Mouse (Mus musculus) cerebellum, postnatal 4 days (tissue): ENCODE results near the gene Gm20878.
"Not testable (repeated sequence)": the region's sequence is repeated elsewhere in the genome, so short reads cannot be mapped to it uniquely, and the experiment has no call there.

Experiments used
- DNase-seq, 2 experiments: peaks; one replicate each; pipeline ENCODE4 v3.0.0; 2022; ENCODE audit warnings: low spot score in 2 of 2, mixed read lengths in 1 of 2

Gene Gm20878

DNA sequence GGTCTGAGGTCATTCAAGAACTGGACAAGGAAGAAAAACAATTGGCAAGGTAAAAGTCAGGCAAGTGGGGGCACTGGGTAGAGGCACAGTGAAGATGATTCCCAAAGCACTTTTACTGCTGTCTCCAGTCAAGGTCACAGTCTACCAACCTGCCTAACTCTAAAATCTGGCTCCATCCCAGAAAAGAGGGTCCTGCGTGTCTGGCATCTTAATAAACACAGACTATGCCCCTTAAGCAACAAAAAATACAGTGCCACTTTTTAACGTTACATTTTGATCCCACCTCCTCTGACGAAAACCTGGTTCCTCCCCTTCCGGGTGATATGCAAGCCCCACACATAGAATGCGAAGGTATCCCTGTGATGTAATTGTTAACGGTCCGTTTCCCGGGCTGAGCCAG, at the start of gene Gm20878:
TSS of gene Gm20878 (plus strand) at position 301 of the 400 bp plus-strand sequence.
- DNase-seq = not testable (repeated sequence)

- not testable (repeated sequence) for DNase-seq
Measured at GRCm38 (mm10) chr4:41903310-41903709, 38.1 kb upstream of the Gm20878 start, which contains the start of gene Gm21541. Gm21541 (plus strand) TSS chr4:41903610.

DNA sequence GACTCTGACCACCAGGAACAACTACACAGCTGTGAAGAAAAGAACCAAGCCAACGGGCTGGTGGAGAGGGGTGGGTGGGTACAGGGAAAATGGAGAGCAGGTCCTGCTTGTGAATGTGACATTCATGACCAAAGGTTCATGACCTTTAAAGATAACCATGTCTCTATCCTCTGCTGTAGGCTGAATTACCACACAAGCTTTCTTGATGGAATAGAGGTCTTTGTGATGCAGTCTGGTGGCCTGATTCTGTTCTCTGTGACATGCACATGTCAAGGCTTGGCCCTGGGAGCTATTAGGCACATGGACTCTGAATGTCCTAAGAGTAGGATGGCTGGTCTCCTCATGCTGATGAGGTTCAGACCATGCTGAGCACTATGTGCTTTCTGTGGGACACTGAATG, 24.4 kb downstream of the Gm20878 start, which contains the start of gene Fam205a4:
TSS of gene Fam205a4 (plus strand) at position 301 of the 400 bp plus-strand sequence.
- DNase-seq = not testable (repeated sequence)
